Comparison of ENCODE assay signal across 8 mouse cellular contexts in the genomic region with DNA sequence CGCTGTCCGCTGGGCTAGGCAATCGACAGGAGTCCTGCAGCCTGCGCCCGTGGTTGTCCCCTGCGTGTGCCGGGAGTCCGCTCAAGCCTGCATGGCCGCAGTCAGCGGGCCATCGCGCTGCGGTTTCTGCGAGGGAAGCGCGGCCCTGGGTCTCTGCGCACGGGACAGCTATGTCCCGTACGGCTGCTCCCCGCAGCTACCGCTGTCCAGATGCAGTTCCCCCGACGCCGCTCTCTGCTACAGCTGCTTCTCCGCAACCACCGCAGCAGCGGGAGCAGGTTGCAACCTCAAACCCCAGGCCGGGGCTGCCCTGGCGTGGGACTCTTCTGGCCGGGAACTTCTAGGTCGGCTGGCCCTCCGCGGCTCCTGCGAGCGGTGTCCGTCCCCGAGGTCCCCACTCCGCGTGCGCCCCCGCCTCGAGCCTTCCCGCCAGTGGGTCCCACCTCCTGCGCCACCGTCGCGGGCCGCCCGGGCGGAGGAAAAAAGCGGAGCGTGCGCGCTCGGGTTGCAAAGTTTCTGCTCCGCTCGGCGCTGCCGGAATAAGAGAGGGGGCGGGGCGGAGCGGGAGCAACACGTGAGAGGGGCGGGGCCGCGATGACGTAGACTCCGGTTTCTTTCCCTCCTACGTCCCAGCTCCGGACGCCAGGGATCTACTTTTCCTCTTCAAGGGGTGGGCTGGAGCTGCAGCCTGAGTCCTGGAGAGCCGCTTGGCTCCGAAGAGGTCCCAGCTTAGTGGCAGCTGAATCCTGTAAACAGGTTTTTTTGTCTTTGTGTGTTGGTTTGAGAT. TPM values are rescaled to one million over a fixed set of nuclear protein-coding genes. Genes with fewer than 3 reads are reported as not detected.
A peak's percentile ranks its signal among the peaks of the same experiment; 100 is the strongest.
DNase-seq lines count a peak whose midpoint lies in the region; ATAC-seq lines count a peak whose summit lies in the region.

A gene (minus strand): TSS at position 542 of the 787 bp plus-strand sequence.

- no peaks in the 10 kb centered on the region for H3K36me3 ChIP-seq in intestine, embryonic 16.5 days (ENCODE audit: control insufficient read depth, insufficient read depth, low read length)

- H3K9me3 ChIP-seq in intestine, embryonic 16.5 days (ENCODE audit: control insufficient read depth, low read length), result no peaks in the 10 kb centered on the region

- peak within 1 kb of the TSS; percentile 95 for H3K27ac ChIP-seq in intestine, embryonic 16.5 days (ENCODE audit: low read length)

- intact Hi-C loops in left cerebral cortex, postnatal 25 days (cut with DNase I), result no loop called here

- H3K4me2 ChIP-seq in intestine, embryonic 16.5 days (ENCODE audit: low read depth, low read length), result peak within 1 kb of the TSS; percentile 70

- no peaks in the 10 kb centered on the region for H3K27me3 ChIP-seq in intestine, embryonic 16.5 days (replicated peaks; ENCODE audit: control insufficient read depth, insufficient read depth, low read length)

- peak; percentile 86 for ATAC-seq in intestine, embryonic 16.5 days

- under 1% methylated on average over 74 of the region's 74 CpGs for WGBS in intestine, embryonic 16.5 days

- H3K9ac ChIP-seq in intestine, embryonic 16.5 days (ENCODE audit: low read depth, low read length), result peak within 1 kb of the TSS; percentile 91

- H3K4me3 ChIP-seq in intestine, embryonic 16.5 days (ENCODE audit: low read length), result peak within 1 kb of the TSS; percentile 87

- peak; percentile 99 for DNase-seq in adrenal gland, postnatal 10 days
- DNase-seq in embryo, embryonic 9.5 days (ENCODE audit: extremely low spot score), result peak; percentile 94
- DNase-seq in gastrocnemius, postnatal 4 days (ENCODE audit: low spot score in 2 of 2), result peak; percentile 93 to 99
- DNase-seq in left cerebral cortex, postnatal 25 days (ENCODE audit: low spot score in 2 of 2), result peak; percentile 88 to 90
- peak; percentile 95 for DNase-seq in mesoderm, embryonic 11.5 days (ENCODE audit: low read depth, low spot score)
- peak; percentile 83 for DNase-seq in right cerebral cortex, postnatal 25 days
- DNase-seq in urinary bladder, postnatal 36 days (ENCODE audit: low spot score in 2 of 2), result peak; percentile 94 to 96

- peaks cover 40% of the 10 kb centered on the region for H3K4me1 ChIP-seq in intestine, embryonic 16.5 days (ENCODE audit: control insufficient read depth, insufficient read depth, low read length)

RNA-seq across cellular contexts. Expression of the gene that starts here (rescaled TPM):
- 10 to 100 TPM; 11.6 to 11.9 TPM for total RNA-seq in adrenal gland, postnatal 10 days (2021)
- total RNA-seq in gastrocnemius, postnatal 4 days (2021), result 10 to 100 TPM; 14.1 to 15.3 TPM
- polyA plus RNA-seq in intestine, embryonic 16.5 days (2015; fragmentation: Nextera tagmentation; extraction: Ambion mirVana), result 13.4 and 14.2 TPM in 2 replicates
- total RNA-seq in left cerebral cortex, postnatal 25 days (2021), result 1 to 10 TPM; 5.3 to 7.3 TPM

Comparison
In these comparisons a context has a peak if more than half of its experiments do, and no peak if none do; other contexts are left out.
1. Peak in every context shown above with its lines: DNase-seq, ATAC-seq, H3K4me3 ChIP-seq and H3K27ac ChIP-seq.